Mouse (Mus musculus): ENCODE data around the gene Vamp5.

Gene Vamp5

GRCm38 (mm10) chr6:72346261-72346660 lies 34.0 kb downstream of the Vamp5 start:
- no peak for DNase-seq (ENCODE audit: inconsistent ontology term)

DNA sequence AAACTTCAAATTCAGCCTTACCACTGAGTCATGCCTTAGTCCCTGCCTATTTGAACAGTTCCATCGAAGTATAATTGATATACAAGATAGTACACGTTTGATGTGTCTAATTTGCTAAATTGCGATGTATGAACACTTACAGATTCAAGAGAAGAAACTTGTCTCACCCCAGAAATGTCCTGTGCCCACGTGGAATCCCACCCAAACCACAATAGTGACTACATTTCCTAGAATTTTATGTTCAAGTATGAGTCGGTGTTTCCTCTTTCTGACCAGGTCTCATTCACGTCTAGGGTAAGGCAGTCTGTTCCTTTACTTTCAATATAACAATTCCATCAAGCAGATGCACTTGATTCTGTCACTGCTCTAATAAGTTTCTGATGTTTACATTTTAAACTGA lies 34.6 kb downstream of the Vamp5 start:
- no peak for DNase-seq (ENCODE audit: inconsistent ontology term)

DNA sequence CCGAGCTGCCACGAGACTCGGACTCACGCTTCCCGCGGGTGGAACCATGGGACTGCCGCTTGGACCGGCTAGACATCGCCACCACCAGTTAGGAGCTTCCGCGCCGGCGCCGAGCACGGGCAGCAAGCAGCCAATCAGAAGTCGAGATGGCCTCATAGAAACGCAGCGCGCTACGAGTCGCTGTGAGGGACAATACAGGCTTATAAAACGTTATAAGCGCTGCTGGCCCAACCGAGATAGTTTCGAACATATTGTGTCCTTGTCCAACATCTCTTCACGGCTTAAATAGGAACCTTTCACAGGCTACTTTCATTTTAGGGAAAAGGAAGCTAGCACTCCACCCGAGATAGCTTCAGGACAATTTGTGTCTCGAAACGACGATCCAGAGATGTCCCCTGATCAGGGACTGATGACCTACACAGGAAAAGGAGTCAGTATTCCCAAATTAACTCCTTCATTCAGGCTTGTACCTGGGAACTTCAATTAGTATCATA lies 35.1 kb downstream of the Vamp5 start, which contains the start of gene Usp39:
Usp39 (minus strand) TSS at position 111 of the 494 bp plus-strand sequence.
- DNase-seq (ENCODE audit: inconsistent ontology term): peak; percentile 93

GRCm38 (mm10) chr6:72344396-72345073 lies 35.7 kb downstream of the Vamp5 start:
- peak; percentile 74 for DNase-seq (ENCODE audit: inconsistent ontology term)

GRCm38 (mm10) chr6:72340481-72340880 lies 39.8 kb downstream of the Vamp5 start:
- DNase-seq (ENCODE audit: inconsistent ontology term): no peak

DNA sequence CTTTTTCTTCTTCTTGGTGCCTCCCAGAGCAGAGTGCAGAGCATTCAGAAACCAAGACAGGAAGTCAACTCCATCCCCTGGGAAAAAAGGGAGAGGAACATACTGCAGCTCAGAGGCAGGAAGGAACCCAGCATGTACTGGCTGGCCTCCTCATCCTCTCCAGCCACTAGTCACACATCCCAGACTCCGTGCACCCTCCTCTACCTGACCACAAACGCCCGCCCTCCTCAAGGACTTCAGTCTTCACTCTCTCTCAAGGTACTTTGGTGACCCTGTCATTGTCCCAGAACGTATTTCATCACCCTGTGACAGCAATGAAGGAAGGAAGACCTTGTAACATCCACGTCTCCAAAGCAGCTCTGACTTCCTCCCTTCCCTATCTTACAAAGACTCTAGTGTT lies 47.2 kb downstream of the Vamp5 start:
- no peak for DNase-seq (ENCODE audit: inconsistent ontology term)

- no peak for DNase-seq (ENCODE audit: inconsistent ontology term)
Observed at GRCm38 (mm10) chr6:72330133-72330532, 50.1 kb downstream of the Vamp5 start.

GRCm38 (mm10) chr6:72329019-72329418 lies 51.2 kb downstream of the Vamp5 start:
- no peak for DNase-seq (ENCODE audit: inconsistent ontology term)

GRCm38 (mm10) chr6:72326274-72326673 lies 54.0 kb downstream of the Vamp5 start:
- no peak for DNase-seq (ENCODE audit: inconsistent ontology term)

DNA sequence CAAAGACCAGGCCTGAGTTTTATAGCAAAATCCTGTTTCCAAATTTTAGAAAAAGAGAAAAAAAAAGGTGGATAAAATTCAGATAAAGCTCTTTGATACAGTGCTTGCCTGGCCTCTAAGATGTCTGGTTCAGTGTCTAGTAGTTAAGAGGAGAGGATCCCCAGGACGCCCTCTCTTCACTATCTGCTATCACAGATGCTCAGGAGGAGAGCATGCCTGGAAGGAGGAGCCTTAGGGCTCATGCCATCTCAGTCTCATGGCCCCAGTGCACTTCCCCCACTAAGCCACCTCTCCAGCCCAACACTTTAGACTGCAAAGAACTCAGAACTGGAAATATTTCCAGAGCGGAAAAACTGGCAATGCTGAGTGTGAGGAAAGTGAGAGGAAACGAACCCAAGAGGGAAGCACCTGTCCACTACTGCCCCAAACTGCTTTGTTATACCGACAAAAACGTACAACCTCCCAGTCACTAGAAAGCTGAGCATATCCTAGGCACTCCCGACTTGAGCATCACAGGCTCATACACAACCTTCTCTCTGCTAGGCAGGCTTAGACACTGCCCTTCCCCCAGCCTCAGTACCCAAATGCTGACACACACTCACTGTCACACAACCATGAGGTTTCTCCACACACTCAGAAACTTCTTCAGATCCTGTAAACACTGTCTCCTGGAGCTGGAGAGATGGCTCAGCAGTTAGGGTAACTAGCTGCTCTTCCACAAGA lies 56.3 kb downstream of the Vamp5 start:
- DNase-seq (ENCODE audit: inconsistent ontology term): no peak

- no peak for DNase-seq (ENCODE audit: inconsistent ontology term)
Observed at GRCm38 (mm10) chr6:72322936-72323335, 57.3 kb downstream of the Vamp5 start.

- DNase-seq (ENCODE audit: inconsistent ontology term): no peak
Observed at GRCm38 (mm10) chr6:72319019-72319418, 61.2 kb downstream of the Vamp5 start.

All from Muller cell, postnatal 12 days (primary cell).